Mouse (Mus musculus): ENCODE data around the gene Picalm. TPM values are rescaled to one million over a fixed set of nuclear protein-coding genes. Genes with fewer than 3 reads are reported as not detected.

Gene Picalm
- polyA plus RNA-seq, 1 experiment from 2014 or later = 56.3 TPM

- no peak for ATAC-seq (ENCODE audit: low FRiP score, low TSS enrichment)
- no peaks in the 10 kb centered on the region for H3K27me3 ChIP-seq (ENCODE audit: control insufficient read depth, insufficient read depth, low read length)
- 82% methylated on average over 5 of the region's 5 CpGs for WGBS
Measured at GRCm38 (mm10) chr7:90095097-90095496, 34.9 kb upstream of the Picalm start.

GRCm38 (mm10) chr7:90095766-90096372 lies 34.1 kb upstream of the Picalm start:
- no peak for ATAC-seq (ENCODE audit: low FRiP score, low TSS enrichment)
- Histone ChIP-seq H3K4me3 (replicated peaks; ENCODE audit: low read depth, low read length) (no peak overlapping the region), H3K27me3 (ENCODE audit: control insufficient read depth, insufficient read depth, low read length) (no peaks in the 10 kb centered on the region), H3K36me3 (ENCODE audit: control insufficient read depth, insufficient read depth, low read length) (no peaks in the 10 kb centered on the region), H3K9ac (replicated peaks; ENCODE audit: low read length) (no peak overlapping the region), H3K4me1 (ENCODE audit: control insufficient read depth, insufficient read depth, low read length) (peaks cover 5% of the 10 kb centered on the region; the same call in 1 of the 2 replicates), H3K4me2 (ENCODE audit: low read length) (no peak overlapping the region), H3K27ac (replicated peaks; ENCODE audit: low read depth, low read length) (no peak overlapping the region), H3K9me3 (ENCODE audit: control insufficient read depth, low read length) (no peaks in the 10 kb centered on the region)
- WGBS = 68% methylated on average over 6 of the region's 6 CpGs
- DNase-seq = peak; percentile 7

More at GRCm38 (mm10) chr7:90095097-90095496, 34.9 kb upstream of the Picalm start:
- DNase-seq = no peak
- no peaks in the 10 kb centered on the region for H3K36me3 ChIP-seq (ENCODE audit: control insufficient read depth, insufficient read depth, low read length)
- no peak overlapping the region for H3K4me3 ChIP-seq (replicated peaks; ENCODE audit: low read depth, low read length)
- no peak overlapping the region for H3K4me2 ChIP-seq (ENCODE audit: low read length)
- peaks cover 5% of the 10 kb centered on the region; the same call in 1 of the 2 replicates for H3K4me1 ChIP-seq (ENCODE audit: control insufficient read depth, insufficient read depth, low read length)
- H3K9ac ChIP-seq (replicated peaks; ENCODE audit: low read length) = no peak overlapping the region
- H3K9me3 ChIP-seq (ENCODE audit: control insufficient read depth, low read length) = no peaks in the 10 kb centered on the region
- H3K27ac ChIP-seq (replicated peaks; ENCODE audit: low read depth, low read length) = no peak overlapping the region

- ATAC-seq (ENCODE audit: low FRiP score, low TSS enrichment) = no peak
- H3K9me3 ChIP-seq (ENCODE audit: control insufficient read depth, low read length) = no peaks in the 10 kb centered on the region
- no peak for DNase-seq
- H3K4me3 ChIP-seq (replicated peaks; ENCODE audit: low read depth, low read length) = no peak overlapping the region
- H3K27me3 ChIP-seq (ENCODE audit: control insufficient read depth, insufficient read depth, low read length) = no peaks in the 10 kb centered on the region
- no peak overlapping the region for H3K9ac ChIP-seq (replicated peaks; ENCODE audit: low read length)
- H3K4me2 ChIP-seq (ENCODE audit: low read length) = no peak overlapping the region
- H3K27ac ChIP-seq (replicated peaks; ENCODE audit: low read depth, low read length) = no peak overlapping the region
- H3K4me1 ChIP-seq (ENCODE audit: control insufficient read depth, insufficient read depth, low read length) = peaks cover 5% of the 10 kb centered on the region; the same call in 1 of the 2 replicates
- H3K36me3 ChIP-seq (ENCODE audit: control insufficient read depth, insufficient read depth, low read length) = no peaks in the 10 kb centered on the region
- WGBS = 79% methylated on average over 2 of the region's 2 CpGs
Measured at GRCm38 (mm10) chr7:90096609-90097008, 33.4 kb upstream of the Picalm start.

GRCm38 (mm10) chr7:90098253-90098652 lies 31.8 kb upstream of the Picalm start:
- WGBS = 88% methylated on average over 4 of the region's 4 CpGs
- ATAC-seq (ENCODE audit: low FRiP score, low TSS enrichment) (no peak), DNase-seq (no peak)
- Histone ChIP-seq H3K27me3 (ENCODE audit: control insufficient read depth, insufficient read depth, low read length) (no peaks in the 10 kb centered on the region), H3K9me3 (ENCODE audit: control insufficient read depth, low read length) (no peaks in the 10 kb centered on the region), H3K9ac (replicated peaks; ENCODE audit: low read length) (no peak overlapping the region), H3K4me3 (replicated peaks; ENCODE audit: low read depth, low read length) (no peak overlapping the region), H3K4me2 (ENCODE audit: low read length) (no peak overlapping the region), H3K4me1 (ENCODE audit: control insufficient read depth, insufficient read depth, low read length) (peaks cover 5% of the 10 kb centered on the region; the same call in 1 of the 2 replicates), H3K27ac (replicated peaks; ENCODE audit: low read depth, low read length) (no peak overlapping the region), H3K36me3 (ENCODE audit: control insufficient read depth, insufficient read depth, low read length) (no peaks in the 10 kb centered on the region)

GRCm38 (mm10) chr7:90099248-90099647 lies 30.8 kb upstream of the Picalm start:
- no peak overlapping the region for H3K27ac ChIP-seq (replicated peaks; ENCODE audit: low read depth, low read length)
- WGBS = 27% methylated on average over 10 of the region's 10 CpGs
- H3K9ac ChIP-seq (replicated peaks; ENCODE audit: low read length) = no peak overlapping the region; the same call in 1 of the 2 replicates
- H3K9me3 ChIP-seq (ENCODE audit: control insufficient read depth, low read length) = no peaks in the 10 kb centered on the region
- H3K36me3 ChIP-seq (ENCODE audit: control insufficient read depth, insufficient read depth, low read length) = no peaks in the 10 kb centered on the region
- H3K4me1 ChIP-seq (ENCODE audit: control insufficient read depth, insufficient read depth, low read length) = peaks cover 5% of the 10 kb centered on the region; the same call in 1 of the 2 replicates
- H3K4me2 ChIP-seq (ENCODE audit: low read length) = peak overlapping the region; percentile 41
- ATAC-seq (ENCODE audit: low FRiP score, low TSS enrichment) (no peak; the same call in 1 of the 2 replicates), DNase-seq (peak; percentile 53)
- no peak overlapping the region for H3K4me3 ChIP-seq (replicated peaks; ENCODE audit: low read depth, low read length)
- no peaks in the 10 kb centered on the region for H3K27me3 ChIP-seq (ENCODE audit: control insufficient read depth, insufficient read depth, low read length)

GRCm38 (mm10) chr7:90100614-90101160 lies 29.3 kb upstream of the Picalm start:
- Histone ChIP-seq H3K36me3 (ENCODE audit: control insufficient read depth, insufficient read depth, low read length) (no peaks in the 10 kb centered on the region), H3K4me3 (replicated peaks; ENCODE audit: low read depth, low read length) (no peak overlapping the region), H3K4me1 (ENCODE audit: control insufficient read depth, insufficient read depth, low read length) (peaks cover 5% of the 10 kb centered on the region; the same call in 1 of the 2 replicates), H3K9ac (replicated peaks; ENCODE audit: low read length) (no peak overlapping the region), H3K9me3 (ENCODE audit: control insufficient read depth, low read length) (no peaks in the 10 kb centered on the region), H3K27me3 (ENCODE audit: control insufficient read depth, insufficient read depth, low read length) (no peaks in the 10 kb centered on the region), H3K4me2 (ENCODE audit: low read length) (no peak overlapping the region), H3K27ac (replicated peaks; ENCODE audit: low read depth, low read length) (no peak overlapping the region)
- DNase-seq (no peak), ATAC-seq (ENCODE audit: low FRiP score, low TSS enrichment) (no peak)
- 90% methylated on average over 3 of the region's 3 CpGs for WGBS

GRCm38 (mm10) chr7:90116100-90116499 lies 13.9 kb upstream of the Picalm start:
- Histone ChIP-seq H3K27ac (replicated peaks; ENCODE audit: low read depth, low read length) (no peak overlapping the region), H3K4me3 (replicated peaks; ENCODE audit: low read depth, low read length) (no peak overlapping the region), H3K4me2 (ENCODE audit: low read length) (no peak overlapping the region), H3K9me3 (ENCODE audit: control insufficient read depth, low read length) (no peaks in the 10 kb centered on the region), H3K36me3 (ENCODE audit: control insufficient read depth, insufficient read depth, low read length) (no peaks in the 10 kb centered on the region), H3K27me3 (ENCODE audit: control insufficient read depth, insufficient read depth, low read length) (no peaks in the 10 kb centered on the region), H3K4me1 (ENCODE audit: control insufficient read depth, insufficient read depth, low read length) (no peaks in the 10 kb centered on the region), H3K9ac (replicated peaks; ENCODE audit: low read length) (no peak overlapping the region)
- DNase-seq (no peak), ATAC-seq (ENCODE audit: low FRiP score, low TSS enrichment) (no peak)
- 98% methylated on average over 2 of the region's 2 CpGs for WGBS

- ATAC-seq (ENCODE audit: low FRiP score, low TSS enrichment) = no peak
- 66% methylated on average over 4 of the region's 4 CpGs for WGBS
Measured at GRCm38 (mm10) chr7:90120106-90120505, 9.9 kb upstream of the Picalm start.

GRCm38 (mm10) chr7:90124991-90125390 lies 5.0 kb upstream of the Picalm start:
- Histone ChIP-seq H3K36me3 (ENCODE audit: control insufficient read depth, insufficient read depth, low read length) (no peaks in the 10 kb centered on the region), H3K9me3 (ENCODE audit: control insufficient read depth, low read length) (no peaks in the 10 kb centered on the region), H3K9ac (replicated peaks; ENCODE audit: low read length) (no peak overlapping the region), H3K4me2 (ENCODE audit: low read length) (no peak overlapping the region), H3K27me3 (ENCODE audit: control insufficient read depth, insufficient read depth, low read length) (no peaks in the 10 kb centered on the region), H3K4me3 (replicated peaks; ENCODE audit: low read depth, low read length) (no peak overlapping the region), H3K4me1 (ENCODE audit: control insufficient read depth, insufficient read depth, low read length) (0 out of 2 replicates have a peak, but pooled peaks cover 3% of the 10 kb centered on the region), H3K27ac (replicated peaks; ENCODE audit: low read depth, low read length) (no peak overlapping the region)
- 96% methylated on average over 5 of the region's 5 CpGs for WGBS
- ATAC-seq (ENCODE audit: low FRiP score, low TSS enrichment) = no peak
- DNase-seq = no peak

More at GRCm38 (mm10) chr7:90120106-90120505, 9.9 kb upstream of the Picalm start:
- DNase-seq = no peak
- no peaks in the 10 kb centered on the region for H3K4me1 ChIP-seq (ENCODE audit: control insufficient read depth, insufficient read depth, low read length)
- H3K9me3 ChIP-seq (ENCODE audit: control insufficient read depth, low read length) = no peaks in the 10 kb centered on the region
- H3K36me3 ChIP-seq (ENCODE audit: control insufficient read depth, insufficient read depth, low read length) = no peaks in the 10 kb centered on the region
- H3K9ac ChIP-seq (replicated peaks; ENCODE audit: low read length) = no peak overlapping the region
- no peaks in the 10 kb centered on the region for H3K27me3 ChIP-seq (ENCODE audit: control insufficient read depth, insufficient read depth, low read length)
- no peak overlapping the region for H3K27ac ChIP-seq (replicated peaks; ENCODE audit: low read depth, low read length)
- no peak overlapping the region for H3K4me2 ChIP-seq (ENCODE audit: low read length)
- H3K4me3 ChIP-seq (replicated peaks; ENCODE audit: low read depth, low read length) = no peak overlapping the region
